Mouse (Mus musculus) central nervous system, embryonic 11.5 days (tissue): Measurements from ENCODE around the gene Tex33. TPM values are rescaled to one million over a fixed set of nuclear protein-coding genes. Genes with fewer than 3 reads are reported as not detected.

Experiments used
- polyA plus RNA-seq: library from polyadenylated mRNA; depleted of rRNA; stranded (reverse); fragments of >200 nt; gene quantifications from 2 replicates; pipeline ENCODE4 v1.2.3, GENCODE M21; 2012; rRNA removed

Gene Tex33
- 0.07 TPM in 1 of 2 replicates, not detected in the other for polyA plus RNA-seq

DNA sequence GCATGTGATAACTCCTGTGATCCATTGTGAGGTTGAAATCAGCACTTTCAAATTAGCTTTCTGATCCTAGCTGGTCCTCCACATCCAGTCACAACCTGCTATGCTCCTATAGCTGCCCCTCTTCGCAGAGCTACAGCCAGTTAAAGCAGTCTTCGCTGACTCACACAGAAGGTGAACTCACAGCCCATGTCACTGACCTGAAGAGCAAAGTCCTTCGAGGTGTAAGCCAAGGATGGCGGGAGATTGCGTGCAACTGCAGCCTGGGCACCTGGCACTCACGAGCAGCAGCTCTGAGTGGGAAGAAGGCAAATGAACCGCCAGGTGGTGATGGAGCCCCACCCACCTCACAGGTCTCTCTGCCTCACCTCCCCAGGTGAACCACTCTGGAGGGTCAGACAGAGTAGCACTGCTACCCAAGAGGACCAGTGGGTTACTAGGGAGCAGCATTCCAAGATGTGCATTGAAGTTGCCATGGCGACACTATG, at the start of gene Tex33:
TSS of gene Tex33 (minus strand) at position 435 of the 485 bp plus-strand sequence.

DNA sequence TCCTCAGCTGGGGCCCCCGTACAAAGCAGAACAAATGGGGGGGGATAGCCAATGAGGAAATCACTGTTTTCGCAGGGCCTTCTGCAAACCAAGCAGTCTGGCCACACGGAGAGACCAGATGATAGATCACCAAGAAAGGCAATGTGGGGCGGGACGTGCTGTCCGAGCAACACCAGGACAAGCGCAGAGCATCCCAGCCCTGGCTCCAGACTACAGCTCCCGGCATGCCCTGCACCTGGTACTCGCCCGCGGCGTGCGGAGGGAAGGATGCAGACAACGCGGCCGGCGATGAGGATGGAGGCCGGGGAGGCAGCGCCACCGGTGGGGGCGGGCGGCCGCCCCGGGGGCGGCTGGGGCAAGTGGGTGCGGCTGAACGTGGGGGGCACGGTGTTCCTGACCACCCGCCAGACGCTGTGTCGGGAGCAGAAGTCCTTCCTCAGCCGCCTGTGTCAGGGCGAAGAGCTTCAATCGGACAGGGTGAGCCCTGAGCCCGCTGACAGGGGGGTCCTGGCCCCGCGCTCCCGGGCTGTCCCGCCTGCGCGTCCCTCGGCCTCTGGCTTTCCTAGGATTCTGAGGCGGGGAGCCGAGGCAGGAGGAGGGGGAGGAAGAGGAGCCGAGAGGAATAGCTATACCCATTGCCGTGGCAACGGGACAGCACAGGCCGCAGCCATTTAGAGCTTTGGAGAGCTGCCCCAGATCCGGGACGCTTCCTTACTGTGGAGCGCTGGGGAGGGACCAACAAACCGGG, 32.9 kb upstream of the Tex33 start, which contains the start of gene Kctd17:
TSS of gene Kctd17 (plus strand) at position 174 of the 748 bp plus-strand sequence.

GRCm38 (mm10) chr15:78406293-78406934, 10.7 kb upstream of the Tex33 start, which contains the start of gene Mpst:
TSS of gene Mpst (plus strand) at chr15:78406416.

GRCm38 (mm10) chr15:78405517-78406211, 10.0 kb upstream of the Tex33 start, which contains the start of gene Tst:
TSS of gene Tst (minus strand) at chr15:78405907.

Other genes with a start within 250 kb of the Tex33 start
- 33.4 and 46.7 TPM in 2 replicates for gene Ift27, start 221.8 kb downstream of the Tex33 start, polyA plus RNA-seq
- 0.15 and 0.19 TPM in 2 replicates for gene Pvalb, start 189.5 kb downstream of the Tex33 start, polyA plus RNA-seq
- gene Ncf4, start 151.1 kb downstream of the Tex33 start, polyA plus RNA-seq, result 4.8 and 12.2 TPM in 2 replicates
- 0.30 and 1.1 TPM in 2 replicates for gene Csf2rb2, start 90.2 kb downstream of the Tex33 start, polyA plus RNA-seq
- 2.2 and 3.5 TPM in 2 replicates for gene Csf2rb, start 70.2 kb downstream of the Tex33 start, polyA plus RNA-seq
- gene Tst, start 10.0 kb upstream of the Tex33 start, polyA plus RNA-seq, result 8.8 and 9.3 TPM in 2 replicates
- 39.8 and 53.5 TPM in 2 replicates for gene Mpst, start 10.5 kb upstream of the Tex33 start, polyA plus RNA-seq
- gene Kctd17, start 32.7 kb upstream of the Tex33 start, polyA plus RNA-seq, result 119 and 137 TPM in 2 replicates
- gene Tmprss6, start 72.7 kb upstream of the Tex33 start, polyA plus RNA-seq, result 0.27 and 0.84 TPM in 2 replicates
- 0.04 and 0.07 TPM in 2 replicates for gene Il2rb, start 99.4 kb upstream of the Tex33 start, polyA plus RNA-seq
- 9.8 and 20.4 TPM in 2 replicates for gene C1qtnf6, start 135.5 kb upstream of the Tex33 start, polyA plus RNA-seq
- 0.14 and 0.16 TPM in 2 replicates for gene Sstr3, start 148.8 kb upstream of the Tex33 start, polyA plus RNA-seq
- 9.5 and 42.8 TPM in 2 replicates for gene Rac2, start 176.9 kb upstream of the Tex33 start, polyA plus RNA-seq
- 4.4 and 5.4 TPM in 2 replicates for gene Cyth4, start 201.1 kb upstream of the Tex33 start, polyA plus RNA-seq